Mouse (Mus musculus): ENCODE data around the gene Maml1.

- TF ChIP-seq POLR2A (IDR thresholded peaks at IDR 0.05; ENCODE audit: control insufficient read depth, extremely low read depth, insufficient read depth, low read length, poor library complexity) (no peak), CTCF (IDR thresholded peaks at IDR 0.05; ENCODE audit: borderline replicate concordance, control insufficient read depth, extremely low read depth, insufficient read depth, low read length, poor library complexity) (no peak)
These were observed 15.1 kb downstream of the Maml1 start for GRCm38 (mm10) chr11:50277025-50277424.

Data from thymus, adult 2 months (tissue).